ENCODE assay signal across 13 mouse cellular contexts in the genomic region with DNA sequence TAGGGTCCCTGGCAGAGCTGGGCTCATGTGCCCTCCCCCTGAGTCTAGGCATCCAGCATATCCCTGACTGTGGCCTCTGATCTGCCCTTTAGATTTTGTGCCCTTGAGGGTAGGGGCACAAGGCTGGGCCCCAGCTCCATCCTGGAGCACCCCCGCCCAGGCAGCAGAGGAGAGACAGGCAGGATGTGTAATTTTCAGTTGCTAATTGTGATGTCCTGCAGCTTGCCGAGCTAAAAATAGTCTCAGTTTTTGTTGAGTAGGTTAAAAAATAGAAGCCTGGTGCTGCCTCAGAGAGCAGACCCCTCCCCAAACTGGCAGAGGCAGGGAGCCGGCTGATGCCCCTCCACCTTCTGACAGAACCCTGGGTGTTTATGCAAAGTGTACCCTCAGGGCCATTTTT.
DNase-seq lines count a peak whose midpoint lies in the region; ATAC-seq lines count a peak whose summit lies in the region.
"Had no signal": no experiment of that assay in that cellular context is flagged by ENCODE, and none has a peak within 500 bp of the region (broad histone marks: within the 10 kb centered on the region; RNA-seq: fewer than 3 reads in every experiment).

No protein-coding gene starts in this region.

- H3K4me3 ChIP-seq in hindbrain, embryonic 15.5 days, result no peak overlapping the region
- H3K4me3 ChIP-seq in hindbrain, embryonic 10.5 days, result no peak overlapping the region
- H3K4me3 ChIP-seq in lung, embryonic 16.5 days (ENCODE audit: low read length), result no peak overlapping the region
- no peak overlapping the region for H3K4me3 ChIP-seq in forebrain, embryonic 15.5 days
- H3K4me3 ChIP-seq: embryonic facial prominence, embryonic 12.5 days; intestine, embryonic 15.5 days had no signal

- 50% methylated on average over 3 of the region's 3 CpGs for WGBS in hindbrain, embryonic 15.5 days
- 57% methylated on average over 3 of the region's 3 CpGs for WGBS in hindbrain, embryonic 10.5 days
- WGBS in lung, embryonic 16.5 days, result 32% methylated on average over 3 of the region's 3 CpGs
- WGBS in forebrain, embryonic 15.5 days, result 37% methylated on average over 3 of the region's 3 CpGs

- no peak overlapping the region for H3K4me2 ChIP-seq in hindbrain, embryonic 15.5 days
- H3K4me2 ChIP-seq in lung, embryonic 16.5 days (ENCODE audit: low read depth, low read length), result no peak overlapping the region
- H3K4me2 ChIP-seq in forebrain, embryonic 15.5 days (replicated peaks), result no peak overlapping the region
- H3K4me2 ChIP-seq: embryonic facial prominence, embryonic 12.5 days; intestine, embryonic 15.5 days had no signal

- H3K4me1 ChIP-seq in hindbrain, embryonic 15.5 days (replicated peaks), result peaks cover 33% of the 10 kb centered on the region
- H3K4me1 ChIP-seq in hindbrain, embryonic 10.5 days (replicated peaks), result peaks cover 19% of the 10 kb centered on the region; the same call in 1 of the 2 replicates
- H3K4me1 ChIP-seq in lung, embryonic 16.5 days (replicated peaks; ENCODE audit: control insufficient read depth, insufficient read depth, low read length), result peaks cover 19% of the 10 kb centered on the region
- peaks cover 31% of the 10 kb centered on the region for H3K4me1 ChIP-seq in forebrain, embryonic 15.5 days

- H3K9ac ChIP-seq in hindbrain, embryonic 15.5 days, result no peak overlapping the region
- no peak overlapping the region; the same call in 1 of the 2 replicates for H3K9ac ChIP-seq in lung, embryonic 16.5 days (ENCODE audit: low read length)
- no peak overlapping the region for H3K9ac ChIP-seq in forebrain, embryonic 15.5 days (replicated peaks)
- H3K9ac ChIP-seq: embryonic facial prominence, embryonic 12.5 days; intestine, embryonic 15.5 days; liver, postnatal 0 days had no signal

- no peak for DNase-seq in frontal cortex, postnatal 14 days (ENCODE audit: low spot score in 2 of 2)
- DNase-seq in hindbrain, embryonic 10.5 days (ENCODE audit: low spot score), result no peak
- DNase-seq in lung, postnatal 36 days, result no peak
- no peak for DNase-seq in T-cell, adult 2 months (ENCODE audit: low spot score)
- DNase-seq: adrenal gland, adult 8-10 months; cerebellum, postnatal 10 days; liver, postnatal 0 days had no signal

- H3K27ac ChIP-seq in hindbrain, embryonic 15.5 days (replicated peaks), result peak overlapping the region; percentile 43
- no peak overlapping the region for H3K27ac ChIP-seq in hindbrain, embryonic 10.5 days
- H3K27ac ChIP-seq in lung, embryonic 16.5 days (ENCODE audit: low read length), result peak overlapping the region; percentile 16; the same call in 1 of the 2 replicates
- peak overlapping the region; percentile 68 for H3K27ac ChIP-seq in forebrain, embryonic 15.5 days (replicated peaks)
- H3K27ac ChIP-seq: embryonic facial prominence, embryonic 12.5 days; intestine, embryonic 15.5 days had no signal

- no peaks in the 10 kb centered on the region for H3K9me3 ChIP-seq in hindbrain, embryonic 15.5 days
- no peaks in the 10 kb centered on the region for H3K9me3 ChIP-seq in hindbrain, embryonic 10.5 days
- H3K9me3 ChIP-seq in lung, embryonic 16.5 days (ENCODE audit: control insufficient read depth, low read length), result no peaks in the 10 kb centered on the region
- no peaks in the 10 kb centered on the region for H3K9me3 ChIP-seq in forebrain, embryonic 15.5 days
- H3K9me3 ChIP-seq: embryonic facial prominence, embryonic 12.5 days; intestine, embryonic 15.5 days had no signal

- no peaks in the 10 kb centered on the region for H3K36me3 ChIP-seq in hindbrain, embryonic 15.5 days
- no peaks in the 10 kb centered on the region for H3K36me3 ChIP-seq in hindbrain, embryonic 10.5 days
- H3K36me3 ChIP-seq in lung, embryonic 16.5 days (ENCODE audit: control insufficient read depth, insufficient read depth, low read length), result no peaks in the 10 kb centered on the region
- no peaks in the 10 kb centered on the region for H3K36me3 ChIP-seq in forebrain, embryonic 15.5 days
- H3K36me3 ChIP-seq: embryonic facial prominence, embryonic 12.5 days; intestine, embryonic 15.5 days had no signal

- ATAC-seq in frontal cortex, adult (ENCODE audit: low TSS enrichment), result peak; percentile 22; the same call in 1 of the 2 replicates
- peak; percentile 7; the same call in 1 of the 2 replicates for ATAC-seq in hindbrain, embryonic 15.5 days (ENCODE audit: low FRiP score, low read depth)
- ATAC-seq in lung, embryonic 16.5 days (ENCODE audit: low read depth), result 0 out of 2 replicates have a peak, but pooled peaks have one; percentile 31
- peak; percentile 20; the same call in 1 of the 2 replicates for ATAC-seq in forebrain, embryonic 15.5 days (replicated peaks)
- ATAC-seq: intestine, embryonic 15.5 days; liver, postnatal 0 days had no signal

- no peaks in the 10 kb centered on the region for H3K27me3 ChIP-seq in hindbrain, embryonic 15.5 days
- H3K27me3 ChIP-seq in hindbrain, embryonic 10.5 days (ENCODE audit: insufficient read depth, poor library complexity, severe bottlenecking), result no peaks in the 10 kb centered on the region
- H3K27me3 ChIP-seq in lung, embryonic 16.5 days (ENCODE audit: control insufficient read depth, insufficient read depth, low read depth, low read length), result no peaks in the 10 kb centered on the region
- H3K27me3 ChIP-seq in forebrain, embryonic 15.5 days, result no peaks in the 10 kb centered on the region
- H3K27me3 ChIP-seq: embryonic facial prominence, embryonic 12.5 days; intestine, embryonic 15.5 days had no signal
